Mouse (Mus musculus): ENCODE results near the gene Mms19. TPM values are rescaled to one million over a fixed set of nuclear protein-coding genes. Genes with fewer than 3 reads are reported as not detected.
"Not testable (repeated sequence)": the region's sequence is repeated elsewhere in the genome, so short reads cannot be mapped to it uniquely, and the experiment has no call there.

Mms19 gene
- polyA plus RNA-seq, 1 experiment from 2014 or later, result 42.3 TPM

DNA sequence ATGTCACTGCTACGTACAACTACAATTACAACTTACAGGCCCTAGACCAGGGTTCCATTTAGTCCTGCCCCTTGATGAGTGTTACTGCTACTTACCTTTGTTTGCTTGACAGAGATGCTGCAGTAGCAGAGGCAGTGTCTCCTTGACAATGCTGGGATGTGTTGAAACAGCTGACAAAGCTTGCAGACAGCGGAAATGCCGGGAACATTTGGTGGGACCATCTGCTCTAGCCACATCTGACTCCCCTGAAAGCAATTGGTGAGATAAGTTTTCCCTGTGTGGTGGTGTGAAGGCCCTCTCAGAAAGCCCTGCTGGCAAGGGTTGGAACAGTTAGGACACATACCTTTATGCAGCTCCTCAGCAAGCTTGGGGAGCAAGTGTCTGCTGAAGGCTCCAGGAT lies 27.4 kb downstream of the Mms19 start:
- no peaks in the 10 kb centered on the region for H3K27me3 ChIP-seq (ENCODE audit: poor library complexity, severe bottlenecking)
- peaks cover 99% of the 10 kb centered on the region for H3K36me3 ChIP-seq (replicated peaks)
- WGBS, result 94% methylated on average over 3 of the region's 3 CpGs
- H3K9me3 ChIP-seq, result no peaks in the 10 kb centered on the region
- DNase-seq (ENCODE audit: extremely low spot score, low spot score), result no peak
- H3K27ac ChIP-seq, result no peak overlapping the region
- H3K4me3 ChIP-seq, result no peak overlapping the region
- no peaks in the 10 kb centered on the region for H3K4me1 ChIP-seq

DNA sequence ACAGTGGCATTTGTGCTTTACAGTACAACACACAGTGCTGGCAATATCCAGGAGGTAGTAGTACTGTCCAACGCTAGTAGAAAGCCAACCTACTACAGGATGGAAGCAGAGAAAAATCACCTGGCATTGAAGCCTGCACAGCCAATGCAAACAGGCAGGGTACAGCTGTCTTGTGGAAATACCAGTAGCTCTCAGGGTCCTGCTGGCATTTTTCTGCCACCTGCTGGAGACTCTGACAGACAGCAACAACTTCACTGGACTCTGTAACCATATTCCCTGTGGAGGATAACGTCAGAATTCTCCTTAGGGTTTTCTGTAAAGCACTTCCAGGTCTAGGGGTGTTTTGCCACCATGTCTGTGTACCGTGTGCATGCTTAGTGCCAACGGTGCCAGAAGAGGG lies 28.7 kb downstream of the Mms19 start:
- no peaks in the 10 kb centered on the region for H3K4me1 ChIP-seq
- no peaks in the 10 kb centered on the region for H3K27me3 ChIP-seq (ENCODE audit: poor library complexity, severe bottlenecking)
- DNase-seq (ENCODE audit: extremely low spot score, low spot score), result no peak
- 82% methylated on average over 4 of the region's 4 CpGs for WGBS
- peaks cover 99% of the 10 kb centered on the region for H3K36me3 ChIP-seq (replicated peaks)
- no peak overlapping the region for H3K4me3 ChIP-seq
- H3K27ac ChIP-seq, result no peak overlapping the region
- no peaks in the 10 kb centered on the region for H3K9me3 ChIP-seq

DNA sequence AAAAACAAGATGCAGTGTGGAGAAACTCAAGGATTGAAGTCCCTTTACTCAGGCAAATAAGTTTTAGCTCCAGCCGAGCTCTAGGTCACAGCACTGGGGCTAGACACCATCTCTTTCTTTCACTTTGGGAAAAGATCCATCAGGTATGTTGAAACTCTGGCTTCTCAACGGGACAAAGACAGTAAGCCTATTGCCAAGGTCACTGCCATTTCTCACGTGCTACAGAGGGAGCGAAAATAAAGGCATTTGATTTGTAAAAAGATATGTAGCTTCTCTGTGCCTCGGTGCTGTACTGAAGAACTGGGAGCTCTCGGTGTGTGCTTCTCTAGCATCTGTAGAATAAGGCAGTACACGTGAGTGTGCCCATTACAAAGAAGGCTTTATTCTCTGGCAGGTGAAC lies 37.1 kb downstream of the Mms19 start:
- H3K4me1 ChIP-seq, result no peaks in the 10 kb centered on the region
- no peak for DNase-seq (ENCODE audit: extremely low spot score, low spot score)
- no peak overlapping the region for H3K27ac ChIP-seq
- H3K27me3 ChIP-seq (ENCODE audit: poor library complexity, severe bottlenecking), result no peaks in the 10 kb centered on the region
- H3K36me3 ChIP-seq (replicated peaks), result peaks cover 99% of the 10 kb centered on the region
- H3K9me3 ChIP-seq, result peaks cover 10% of the 10 kb centered on the region; the same call in 1 of the 2 replicates
- WGBS, result 89% methylated on average over 7 of the region's 7 CpGs
- no peak overlapping the region for H3K4me3 ChIP-seq

DNA sequence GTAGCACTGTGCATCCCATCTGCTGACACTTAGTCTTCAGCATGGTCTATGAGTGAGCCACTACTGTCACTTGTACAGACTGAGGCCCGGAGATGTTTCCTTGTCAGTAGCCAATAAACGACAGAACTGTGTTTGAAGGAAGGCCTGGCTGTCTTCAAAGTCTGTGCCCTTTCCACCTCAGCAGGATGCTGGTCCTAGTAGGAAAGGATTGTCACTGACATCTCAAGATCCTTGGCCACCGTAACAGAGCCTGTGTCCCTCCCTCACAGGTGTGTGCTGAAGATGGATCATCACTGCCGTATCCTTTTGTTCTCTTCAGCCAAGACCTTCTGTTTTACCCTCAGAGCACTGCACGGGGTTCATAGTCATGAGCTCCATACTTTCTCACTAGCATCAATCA lies 42.4 kb downstream of the Mms19 start:
- peaks cover 79% of the 10 kb centered on the region for H3K36me3 ChIP-seq (replicated peaks)
- no peak overlapping the region for H3K27ac ChIP-seq
- no peaks in the 10 kb centered on the region for H3K27me3 ChIP-seq (ENCODE audit: poor library complexity, severe bottlenecking)
- no peak overlapping the region for H3K4me3 ChIP-seq
- peaks cover 15% of the 10 kb centered on the region for H3K4me1 ChIP-seq
- 94% methylated on average over 5 of the region's 5 CpGs for WGBS
- no peak for DNase-seq (ENCODE audit: extremely low spot score, low spot score)
- H3K9me3 ChIP-seq, result no peaks in the 10 kb centered on the region

DNA sequence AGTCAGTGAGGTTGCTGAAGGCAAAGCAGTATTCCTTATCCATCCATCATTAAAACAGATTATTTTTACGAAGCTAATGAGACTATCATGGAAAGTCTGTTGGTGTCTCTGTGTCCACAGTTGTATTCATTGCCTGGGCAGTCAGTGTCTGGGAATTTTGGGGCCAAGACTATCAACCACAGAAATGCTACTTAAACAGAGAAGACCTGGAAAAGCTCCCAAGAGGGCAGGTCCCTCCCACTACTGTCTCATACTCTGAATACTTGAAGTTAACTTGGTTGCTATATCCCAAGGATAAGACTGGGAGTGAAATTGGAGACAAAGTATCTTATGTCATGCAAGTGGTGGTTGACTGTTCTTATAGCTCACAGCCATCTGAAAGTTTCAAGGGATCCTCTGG lies 45.0 kb downstream of the Mms19 start:
- DNase-seq (ENCODE audit: extremely low spot score, low spot score), result no peak
- 94% methylated on average over 1 of the region's 1 CpGs for WGBS
- H3K4me1 ChIP-seq, result peaks cover 25% of the 10 kb centered on the region
- no peak overlapping the region for H3K27ac ChIP-seq
- no peaks in the 10 kb centered on the region for H3K27me3 ChIP-seq (ENCODE audit: poor library complexity, severe bottlenecking)
- H3K36me3 ChIP-seq (replicated peaks), result peaks cover 58% of the 10 kb centered on the region
- no peak overlapping the region for H3K4me3 ChIP-seq
- no peaks in the 10 kb centered on the region for H3K9me3 ChIP-seq

DNA sequence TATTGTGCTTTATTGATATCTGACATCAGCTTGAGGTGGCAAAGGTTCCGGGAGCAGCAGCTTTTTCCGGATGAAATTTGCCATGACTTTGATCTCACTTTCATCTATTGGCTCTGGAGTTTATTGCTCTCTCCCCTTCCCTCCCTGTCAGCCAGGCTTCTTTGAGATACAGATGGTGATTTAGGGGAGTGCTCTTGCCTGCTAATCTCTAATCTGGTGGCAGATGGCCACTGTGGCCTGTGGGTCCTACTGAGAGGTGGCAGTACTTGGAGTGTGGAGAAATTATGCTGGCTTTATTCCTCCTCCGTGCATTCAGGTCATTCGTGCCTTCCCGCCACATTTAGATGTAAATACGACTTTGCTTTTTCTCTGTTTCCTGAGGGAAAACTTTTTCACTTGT lies 46.8 kb downstream of the Mms19 start:
- Histone ChIP-seq H3K27ac (peak overlapping the region; percentile 86), H3K9me3 (no peaks in the 10 kb centered on the region), H3K4me1 (peaks cover 25% of the 10 kb centered on the region), H3K4me3 (peak overlapping the region; percentile 98), H3K27me3 (ENCODE audit: poor library complexity, severe bottlenecking) (no peaks in the 10 kb centered on the region), H3K36me3 (replicated peaks) (peaks cover 56% of the 10 kb centered on the region)
- no peak for DNase-seq (ENCODE audit: extremely low spot score, low spot score)
- 51% methylated on average over 6 of the region's 6 CpGs for WGBS

DNA sequence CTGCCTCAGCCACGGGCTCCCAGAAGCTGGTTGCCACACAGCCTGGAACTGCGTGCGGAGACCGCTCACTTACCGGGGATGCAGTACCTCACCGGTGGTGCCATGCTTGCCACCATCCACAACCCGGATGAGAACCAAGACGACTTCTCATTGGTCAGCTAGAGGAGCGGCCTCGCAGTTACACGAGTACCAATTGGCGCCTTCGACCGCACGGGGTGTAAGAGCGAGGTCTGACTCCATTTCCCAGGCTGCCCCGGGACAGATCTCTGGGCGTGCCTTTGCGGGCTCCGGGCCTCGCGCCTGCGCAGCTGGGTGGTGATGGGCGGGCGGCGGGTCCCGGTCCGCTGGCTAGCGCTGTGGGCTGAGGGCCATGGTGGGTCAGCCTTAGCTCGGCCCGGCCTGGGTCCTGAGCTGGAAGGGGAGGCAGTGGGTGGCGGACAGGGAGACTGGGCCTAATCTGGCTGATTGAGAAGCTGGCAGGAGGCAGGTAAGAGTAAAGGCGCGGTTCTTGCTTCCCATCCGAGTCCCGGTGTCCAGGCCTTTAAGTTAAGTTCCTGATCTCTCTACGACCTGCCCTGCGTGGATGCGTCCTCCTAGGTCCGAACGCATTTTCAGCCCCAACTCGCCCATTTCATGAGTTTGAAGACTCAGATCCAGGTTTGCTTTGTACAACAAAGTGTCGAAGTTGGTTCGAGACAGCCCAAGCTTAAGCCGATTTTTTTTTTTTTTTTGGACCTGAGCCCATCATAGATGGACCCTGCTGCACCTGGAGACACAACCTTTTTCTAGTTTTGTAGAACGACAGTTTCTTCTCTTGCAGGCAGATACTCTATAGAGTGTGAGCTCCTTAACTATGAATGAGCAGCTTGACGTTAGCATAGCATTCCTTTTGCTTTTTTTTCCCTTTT lies 47.5 kb downstream of the Mms19 start, which contains the start of the genes Exosc1 and Zdhhc16:
Gene Exosc1, minus strand, starts transcription at position 245 of the 908 bp plus-strand sequence.
Gene Zdhhc16, plus strand, starts transcription at position 302 of the 908 bp plus-strand sequence.
- H3K36me3 ChIP-seq (replicated peaks), result peaks cover 55% of the 10 kb centered on the region
- DNase-seq (ENCODE audit: extremely low spot score, low spot score), result peak; percentile 98
- H3K27ac ChIP-seq, result peak within 1 kb of the TSS; percentile 86
- no peaks in the 10 kb centered on the region for H3K9me3 ChIP-seq
- WGBS, result under 1% methylated on average over 47 of the region's 47 CpGs
- peak within 1 kb of the TSS; percentile 98 for H3K4me3 ChIP-seq
- H3K4me1 ChIP-seq, result peaks cover 25% of the 10 kb centered on the region
- H3K27me3 ChIP-seq (ENCODE audit: poor library complexity, severe bottlenecking), result no peaks in the 10 kb centered on the region

DNA sequence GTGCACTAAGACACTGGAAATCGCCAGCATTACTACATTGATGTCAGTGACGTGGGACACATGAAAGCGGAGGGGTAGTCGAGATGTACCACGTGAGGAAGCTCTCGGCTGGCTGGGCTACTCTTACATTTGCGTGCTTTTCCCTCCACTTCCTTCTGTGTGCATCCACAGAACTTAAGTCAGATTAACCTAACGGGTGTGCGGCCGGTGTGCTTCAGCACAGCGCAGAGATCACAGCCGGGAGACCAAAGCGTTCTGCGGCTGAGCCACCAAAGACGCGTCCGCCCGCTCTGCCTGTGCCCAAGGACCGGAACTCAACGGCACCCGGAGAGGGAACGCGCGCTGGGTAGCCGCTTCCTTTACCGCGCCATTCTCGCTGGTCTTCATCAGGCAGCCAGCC lies 48.3 kb downstream of the Mms19 start:
- H3K36me3 ChIP-seq (replicated peaks), result peaks cover 55% of the 10 kb centered on the region
- H3K4me1 ChIP-seq, result peaks cover 25% of the 10 kb centered on the region
- H3K27me3 ChIP-seq (ENCODE audit: poor library complexity, severe bottlenecking), result no peaks in the 10 kb centered on the region
- peak overlapping the region; percentile 86 for H3K27ac ChIP-seq
- WGBS, result under 1% methylated on average over 28 of the region's 28 CpGs
- DNase-seq (ENCODE audit: extremely low spot score, low spot score), result no peak
- H3K4me3 ChIP-seq, result peak overlapping the region; percentile 98
- H3K9me3 ChIP-seq, result no peaks in the 10 kb centered on the region

DNA sequence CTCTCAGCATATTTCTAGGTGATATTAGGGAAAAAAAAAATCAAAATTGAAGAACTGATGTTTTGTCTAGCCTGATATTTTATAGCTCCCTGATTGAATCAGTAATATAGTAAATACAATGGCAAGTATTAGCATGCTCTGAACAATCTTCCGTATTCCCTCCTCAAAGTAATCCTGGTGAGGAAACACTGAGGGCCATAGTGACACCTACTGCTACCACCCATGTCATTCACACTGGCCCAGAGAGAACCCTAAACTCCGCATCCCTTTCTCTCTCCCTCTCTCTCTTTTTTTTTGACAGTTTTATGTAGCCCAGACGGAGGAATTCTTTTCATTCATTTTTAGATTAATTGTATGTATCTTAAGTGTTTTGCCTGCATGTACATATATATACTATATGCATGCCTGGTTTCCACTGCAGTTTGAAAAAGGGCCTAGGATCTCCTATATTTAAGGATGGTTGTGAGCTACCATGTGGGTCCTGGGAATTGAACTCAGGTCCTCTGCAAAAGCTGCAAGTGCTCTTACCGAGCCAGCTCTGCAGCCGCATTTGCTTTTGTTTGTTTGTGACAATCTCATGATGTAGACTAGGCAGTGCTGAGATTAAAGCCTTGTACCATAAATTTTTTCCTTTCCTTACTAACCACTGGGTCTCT lies 60.4 kb downstream of the Mms19 start:
- WGBS, result 85% methylated on average over 5 of the region's 5 CpGs
- H3K4me1 ChIP-seq, result no peaks in the 10 kb centered on the region
- peaks cover 88% of the 10 kb centered on the region for H3K36me3 ChIP-seq (replicated peaks)
- no peaks in the 10 kb centered on the region for H3K9me3 ChIP-seq
- H3K4me3 ChIP-seq, result no peak overlapping the region
- no peak for DNase-seq (ENCODE audit: extremely low spot score, low spot score)
- H3K27ac ChIP-seq, result no peak overlapping the region
- no peaks in the 10 kb centered on the region for H3K27me3 ChIP-seq (ENCODE audit: poor library complexity, severe bottlenecking)

DNA sequence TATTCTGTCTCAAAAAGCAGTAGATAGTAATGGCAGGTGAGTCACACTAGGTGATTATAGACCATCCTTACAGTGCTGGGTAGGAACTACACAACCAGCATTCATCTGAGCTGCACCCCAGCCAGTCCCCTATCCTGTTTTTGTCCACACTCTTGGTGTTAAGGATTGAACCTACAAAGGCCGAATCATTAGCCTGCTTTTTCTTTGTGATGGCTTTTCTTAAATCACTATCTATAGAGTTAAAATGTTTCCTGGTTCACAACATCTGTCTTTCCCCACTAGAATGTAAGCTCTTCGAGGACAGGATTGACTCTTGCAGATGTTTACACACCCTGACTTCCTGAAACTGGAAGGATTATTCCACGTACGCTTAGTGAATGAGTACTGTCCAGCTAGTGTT lies 61.5 kb downstream of the Mms19 start:
- WGBS, result 82% methylated on average over 4 of the region's 4 CpGs
- no peaks in the 10 kb centered on the region for H3K9me3 ChIP-seq
- H3K4me1 ChIP-seq, result peaks cover 8% of the 10 kb centered on the region
- no peaks in the 10 kb centered on the region for H3K27me3 ChIP-seq (ENCODE audit: poor library complexity, severe bottlenecking)
- H3K36me3 ChIP-seq (replicated peaks), result peaks cover 90% of the 10 kb centered on the region
- no peak for DNase-seq (ENCODE audit: extremely low spot score, low spot score)
- no peak overlapping the region for H3K4me3 ChIP-seq
- H3K27ac ChIP-seq, result no peak overlapping the region

DNA sequence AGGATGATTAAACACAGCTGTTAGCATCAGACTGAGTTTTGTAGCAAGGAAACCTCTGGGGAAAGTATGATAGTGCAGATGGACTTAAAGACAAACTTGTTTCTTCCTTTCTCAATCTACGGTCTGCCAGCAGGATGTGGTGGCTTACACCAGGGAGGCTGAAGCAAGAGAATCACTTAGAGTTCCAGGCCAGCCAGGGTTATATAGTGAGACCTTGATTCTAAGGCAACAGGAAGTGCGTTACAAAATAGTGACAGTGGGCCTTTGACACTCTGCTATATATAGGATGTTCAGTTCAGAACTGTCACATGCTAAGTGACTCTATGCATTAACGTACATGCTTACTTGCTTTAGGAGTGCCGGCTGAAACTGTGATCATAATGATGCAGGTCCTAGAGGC lies 64.1 kb downstream of the Mms19 start:
- Histone ChIP-seq H3K27ac (no peak overlapping the region), H3K9me3 (no peaks in the 10 kb centered on the region), H3K4me3 (no peak overlapping the region), H3K4me1 (peaks cover 26% of the 10 kb centered on the region), H3K27me3 (ENCODE audit: poor library complexity, severe bottlenecking) (no peaks in the 10 kb centered on the region), H3K36me3 (replicated peaks) (peaks cover 78% of the 10 kb centered on the region)
- 93% methylated on average over 4 of the region's 4 CpGs for WGBS
- no peak for DNase-seq (ENCODE audit: extremely low spot score, low spot score)

DNA sequence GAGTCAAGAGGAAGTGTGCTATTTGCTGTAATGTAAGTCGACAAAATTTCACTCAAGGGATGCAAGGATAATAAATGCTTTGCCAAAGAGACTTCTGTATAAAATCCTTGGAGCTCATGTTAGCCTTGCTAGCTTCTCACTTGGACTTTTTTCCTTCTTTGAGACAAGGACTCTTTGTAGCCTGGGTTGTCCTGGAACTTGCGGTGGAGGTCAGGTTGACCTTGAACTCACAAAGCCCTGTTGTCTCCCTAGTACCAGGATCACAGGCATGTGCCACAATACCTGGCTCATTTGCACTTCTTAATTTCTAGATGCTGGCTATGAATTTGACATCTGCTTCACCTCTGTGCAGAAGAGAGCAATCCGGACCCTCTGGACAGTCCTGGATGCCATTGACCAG lies 65.7 kb downstream of the Mms19 start:
- no peak for DNase-seq (ENCODE audit: extremely low spot score, low spot score)
- H3K4me3 ChIP-seq, result no peak overlapping the region; the same call in 1 of the 2 replicates
- no peak overlapping the region for H3K27ac ChIP-seq
- 96% methylated on average over 3 of the region's 3 CpGs for WGBS
- H3K36me3 ChIP-seq (replicated peaks), result peaks cover 62% of the 10 kb centered on the region
- H3K9me3 ChIP-seq, result no peaks in the 10 kb centered on the region
- H3K4me1 ChIP-seq, result peaks cover 26% of the 10 kb centered on the region
- no peaks in the 10 kb centered on the region for H3K27me3 ChIP-seq (ENCODE audit: poor library complexity, severe bottlenecking)

DNA sequence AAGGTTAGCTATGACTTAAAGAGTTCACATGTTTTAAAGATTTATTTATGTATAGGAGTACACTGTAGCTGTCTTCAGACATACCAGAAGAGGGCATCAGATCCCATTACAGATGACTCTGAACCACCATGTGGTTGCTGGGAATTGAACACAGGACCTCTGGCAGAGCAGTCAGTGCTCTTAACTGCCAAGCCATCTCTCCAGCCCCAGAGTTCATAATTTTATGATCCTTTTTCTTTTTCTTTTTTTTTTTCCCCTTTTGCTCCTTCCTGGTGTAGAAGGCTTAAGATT lies 66.4 kb downstream of the Mms19 start:
- H3K4me1 ChIP-seq, result peaks cover 26% of the 10 kb centered on the region
- not testable (repeated sequence) for H3K27ac ChIP-seq; DNase-seq (ENCODE audit: extremely low spot score, low spot score); H3K27me3 ChIP-seq (ENCODE audit: poor library complexity, severe bottlenecking); H3K9me3 ChIP-seq
- H3K4me3 ChIP-seq, result peak overlapping the region; percentile 81
- H3K36me3 ChIP-seq (replicated peaks), result peaks cover 54% of the 10 kb centered on the region
